Mouse (Mus musculus): ENCODE measurements around the gene Tmem233. TPM values are rescaled to one million over a fixed set of nuclear protein-coding genes. Genes with fewer than 3 reads are reported as not detected.
A peak's percentile ranks its signal among the peaks of the same experiment; 100 is the strongest.

The Tmem233 gene
- polyA plus RNA-seq (2014; fragmentation: Nextera tagmentation; extraction: Ambion mirVana), result not detected in 2 replicates

DNA sequence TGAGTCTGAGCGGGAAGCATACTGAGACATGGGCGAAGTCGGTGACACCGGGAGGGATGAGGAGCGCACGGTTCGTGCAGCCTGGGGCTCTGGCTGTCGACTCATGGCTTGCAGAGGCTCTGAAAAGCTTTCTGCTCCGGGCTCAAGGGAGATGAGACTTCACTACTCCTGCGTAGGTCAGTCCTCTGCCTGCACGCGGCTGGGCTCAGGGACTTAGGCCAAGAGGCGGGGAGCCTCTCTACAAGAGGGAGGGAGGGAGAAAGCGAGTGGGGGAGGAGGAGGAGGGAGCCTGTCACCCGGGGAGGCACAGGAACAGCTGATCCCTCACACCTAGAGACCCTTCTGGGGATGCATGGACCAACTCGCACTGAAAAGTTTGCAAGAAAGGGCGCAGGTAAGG lies at the start of gene Tmem233:
Tmem233 (minus strand) TSS at position 164 of the 400 bp plus-strand sequence.
- no peaks in the 10 kb centered on the region for H3K9me3 ChIP-seq (ENCODE audit: control insufficient read depth, low read length)
- ATAC-seq (ENCODE audit: low FRiP score), result no peak
- H3K4me3 ChIP-seq (ENCODE audit: low read depth, low read length), result no peak within 1 kb of the TSS
- no peak within 1 kb of the TSS for H3K9ac ChIP-seq (ENCODE audit: low read depth, low read length)
- DNase-seq (ENCODE audit: low spot score), result no peak
- 14% methylated on average over 17 of the region's 17 CpGs for WGBS
- no peaks in the 10 kb centered on the region for H3K36me3 ChIP-seq (ENCODE audit: control insufficient read depth, insufficient read depth, low read length)
- H3K27me3 ChIP-seq (ENCODE audit: control insufficient read depth, insufficient read depth, low read length), result peaks cover 11% of the 10 kb centered on the region
- no peak within 1 kb of the TSS for H3K4me2 ChIP-seq (replicated peaks; ENCODE audit: low read depth, low read length)
- no peaks in the 10 kb centered on the region for H3K4me1 ChIP-seq (replicated peaks; ENCODE audit: control insufficient read depth, insufficient read depth, low read length)
- H3K27ac ChIP-seq (ENCODE audit: low read depth, low read length), result no peak within 1 kb of the TSS

GRCm38 (mm10) chr5:116123344-116123743 lies 40.3 kb upstream of the Tmem233 start:
- H3K36me3 ChIP-seq (ENCODE audit: control insufficient read depth, insufficient read depth, low read length), result no peaks in the 10 kb centered on the region
- WGBS, result 12% methylated on average over 11 of the region's 11 CpGs
- no peak overlapping the region for H3K27ac ChIP-seq (ENCODE audit: low read depth, low read length)
- peak; percentile 91 for DNase-seq (ENCODE audit: low spot score)
- H3K4me2 ChIP-seq (replicated peaks; ENCODE audit: low read depth, low read length), result no peak overlapping the region
- no peak overlapping the region for H3K4me3 ChIP-seq (ENCODE audit: low read depth, low read length)
- no peaks in the 10 kb centered on the region for H3K4me1 ChIP-seq (replicated peaks; ENCODE audit: control insufficient read depth, insufficient read depth, low read length)
- H3K27me3 ChIP-seq (ENCODE audit: control insufficient read depth, insufficient read depth, low read length), result no peaks in the 10 kb centered on the region
- ATAC-seq (ENCODE audit: low FRiP score), result no peak
- no peaks in the 10 kb centered on the region for H3K9me3 ChIP-seq (ENCODE audit: control insufficient read depth, low read length)
- no peak overlapping the region for H3K9ac ChIP-seq (ENCODE audit: low read depth, low read length)

- no peak overlapping the region for H3K9ac ChIP-seq (ENCODE audit: low read depth, low read length)
- H3K9me3 ChIP-seq (ENCODE audit: control insufficient read depth, low read length), result no peaks in the 10 kb centered on the region
- H3K4me2 ChIP-seq (replicated peaks; ENCODE audit: low read depth, low read length), result no peak overlapping the region
- no peak overlapping the region for H3K27ac ChIP-seq (ENCODE audit: low read depth, low read length)
- 47% methylated on average over 9 of the region's 9 CpGs for WGBS
- H3K4me3 ChIP-seq (ENCODE audit: low read depth, low read length), result no peak overlapping the region
- no peaks in the 10 kb centered on the region for H3K4me1 ChIP-seq (replicated peaks; ENCODE audit: control insufficient read depth, insufficient read depth, low read length)
- H3K27me3 ChIP-seq (ENCODE audit: control insufficient read depth, insufficient read depth, low read length), result no peaks in the 10 kb centered on the region
- peak; percentile 73 for DNase-seq (ENCODE audit: low spot score)
- H3K36me3 ChIP-seq (ENCODE audit: control insufficient read depth, insufficient read depth, low read length), result no peaks in the 10 kb centered on the region
- ATAC-seq (ENCODE audit: low FRiP score), result no peak
Observed at GRCm38 (mm10) chr5:116116567-116116966, 33.5 kb upstream of the Tmem233 start.

DNA sequence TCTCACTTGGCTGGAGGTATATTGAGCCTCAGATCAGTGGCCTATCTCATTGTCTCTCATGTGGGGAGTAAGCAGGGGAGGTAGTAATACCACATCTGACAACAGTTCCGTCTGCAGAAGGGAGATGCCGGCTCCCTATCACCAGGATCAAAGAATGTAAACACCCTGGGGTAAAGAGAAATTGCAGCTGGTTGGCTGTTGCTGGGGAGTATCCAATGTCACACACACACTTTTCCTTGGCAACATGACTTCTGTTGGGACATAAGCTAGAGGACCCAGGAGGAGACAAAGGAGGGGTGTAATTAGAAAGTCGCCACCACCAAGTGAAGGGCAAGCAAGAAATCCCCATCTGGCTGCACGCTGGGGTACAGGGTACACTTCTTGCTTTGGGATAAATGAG lies 33.1 kb upstream of the Tmem233 start:
- Histone ChIP-seq H3K4me2 (replicated peaks; ENCODE audit: low read depth, low read length) (no peak overlapping the region), H3K9me3 (ENCODE audit: control insufficient read depth, low read length) (no peaks in the 10 kb centered on the region), H3K9ac (ENCODE audit: low read depth, low read length) (no peak overlapping the region), H3K27ac (ENCODE audit: low read depth, low read length) (no peak overlapping the region), H3K27me3 (ENCODE audit: control insufficient read depth, insufficient read depth, low read length) (no peaks in the 10 kb centered on the region), H3K36me3 (ENCODE audit: control insufficient read depth, insufficient read depth, low read length) (no peaks in the 10 kb centered on the region), H3K4me3 (ENCODE audit: low read depth, low read length) (no peak overlapping the region), H3K4me1 (replicated peaks; ENCODE audit: control insufficient read depth, insufficient read depth, low read length) (no peaks in the 10 kb centered on the region)
- DNase-seq (ENCODE audit: low spot score), result no peak
- 66% methylated on average over 4 of the region's 4 CpGs for WGBS
- no peak for ATAC-seq (ENCODE audit: low FRiP score)

GRCm38 (mm10) chr5:116115071-116115834 lies 32.2 kb upstream of the Tmem233 start:
- Histone ChIP-seq H3K27ac (ENCODE audit: low read depth, low read length) (no peak overlapping the region), H3K27me3 (ENCODE audit: control insufficient read depth, insufficient read depth, low read length) (no peaks in the 10 kb centered on the region), H3K9me3 (ENCODE audit: control insufficient read depth, low read length) (no peaks in the 10 kb centered on the region), H3K4me3 (ENCODE audit: low read depth, low read length) (no peak overlapping the region), H3K4me1 (replicated peaks; ENCODE audit: control insufficient read depth, insufficient read depth, low read length) (no peaks in the 10 kb centered on the region), H3K36me3 (ENCODE audit: control insufficient read depth, insufficient read depth, low read length) (no peaks in the 10 kb centered on the region), H3K4me2 (replicated peaks; ENCODE audit: low read depth, low read length) (no peak overlapping the region), H3K9ac (ENCODE audit: low read depth, low read length) (no peak overlapping the region)
- ATAC-seq (ENCODE audit: low FRiP score) (no peak), DNase-seq (ENCODE audit: low spot score) (no peak)
- WGBS, result 86% methylated on average over 14 of the region's 14 CpGs

DNA sequence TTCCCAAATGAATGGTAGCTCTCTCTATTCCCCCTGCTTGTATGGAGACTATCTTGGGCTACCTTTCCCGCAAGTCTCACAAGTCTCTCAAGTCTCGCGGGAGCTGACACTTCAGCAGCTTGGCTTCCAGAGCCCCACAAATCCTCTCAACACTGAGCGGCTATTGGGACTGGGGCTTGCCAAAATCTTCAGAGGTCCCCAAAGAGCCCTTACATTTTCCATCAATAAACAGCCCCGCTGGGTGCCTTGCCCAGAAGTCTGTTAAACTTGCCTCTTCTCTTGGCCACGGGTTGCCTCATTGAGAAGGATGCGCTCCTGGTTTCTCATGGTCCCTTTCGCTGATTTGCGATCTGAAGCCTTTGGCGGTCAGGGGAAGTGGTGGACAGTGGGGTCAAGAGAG lies 25.6 kb upstream of the Tmem233 start:
- DNase-seq (ENCODE audit: low spot score) (no peak), ATAC-seq (ENCODE audit: low FRiP score) (no peak)
- Histone ChIP-seq H3K4me2 (replicated peaks; ENCODE audit: low read depth, low read length) (no peak overlapping the region), H3K27me3 (ENCODE audit: control insufficient read depth, insufficient read depth, low read length) (no peaks in the 10 kb centered on the region), H3K4me3 (ENCODE audit: low read depth, low read length) (no peak overlapping the region), H3K9me3 (ENCODE audit: control insufficient read depth, low read length) (no peaks in the 10 kb centered on the region), H3K27ac (ENCODE audit: low read depth, low read length) (no peak overlapping the region), H3K4me1 (replicated peaks; ENCODE audit: control insufficient read depth, insufficient read depth, low read length) (no peaks in the 10 kb centered on the region), H3K9ac (ENCODE audit: low read depth, low read length) (no peak overlapping the region), H3K36me3 (ENCODE audit: control insufficient read depth, insufficient read depth, low read length) (no peaks in the 10 kb centered on the region)
- WGBS, result 94% methylated on average over 10 of the region's 10 CpGs

- Histone ChIP-seq H3K4me1 (replicated peaks; ENCODE audit: control insufficient read depth, insufficient read depth, low read length) (no peaks in the 10 kb centered on the region), H3K9me3 (ENCODE audit: control insufficient read depth, low read length) (no peaks in the 10 kb centered on the region), H3K9ac (ENCODE audit: low read depth, low read length) (no peak overlapping the region), H3K4me3 (ENCODE audit: low read depth, low read length) (no peak overlapping the region), H3K27ac (ENCODE audit: low read depth, low read length) (no peak overlapping the region), H3K27me3 (ENCODE audit: control insufficient read depth, insufficient read depth, low read length) (peaks cover 11% of the 10 kb centered on the region), H3K36me3 (ENCODE audit: control insufficient read depth, insufficient read depth, low read length) (no peaks in the 10 kb centered on the region), H3K4me2 (replicated peaks; ENCODE audit: low read depth, low read length) (no peak overlapping the region)
- WGBS, result 88% methylated on average over 6 of the region's 6 CpGs
- no peak for ATAC-seq (ENCODE audit: low FRiP score)
- no peak for DNase-seq (ENCODE audit: low spot score)
Observed at GRCm38 (mm10) chr5:116084231-116084630, 1.2 kb upstream of the Tmem233 start.

DNA sequence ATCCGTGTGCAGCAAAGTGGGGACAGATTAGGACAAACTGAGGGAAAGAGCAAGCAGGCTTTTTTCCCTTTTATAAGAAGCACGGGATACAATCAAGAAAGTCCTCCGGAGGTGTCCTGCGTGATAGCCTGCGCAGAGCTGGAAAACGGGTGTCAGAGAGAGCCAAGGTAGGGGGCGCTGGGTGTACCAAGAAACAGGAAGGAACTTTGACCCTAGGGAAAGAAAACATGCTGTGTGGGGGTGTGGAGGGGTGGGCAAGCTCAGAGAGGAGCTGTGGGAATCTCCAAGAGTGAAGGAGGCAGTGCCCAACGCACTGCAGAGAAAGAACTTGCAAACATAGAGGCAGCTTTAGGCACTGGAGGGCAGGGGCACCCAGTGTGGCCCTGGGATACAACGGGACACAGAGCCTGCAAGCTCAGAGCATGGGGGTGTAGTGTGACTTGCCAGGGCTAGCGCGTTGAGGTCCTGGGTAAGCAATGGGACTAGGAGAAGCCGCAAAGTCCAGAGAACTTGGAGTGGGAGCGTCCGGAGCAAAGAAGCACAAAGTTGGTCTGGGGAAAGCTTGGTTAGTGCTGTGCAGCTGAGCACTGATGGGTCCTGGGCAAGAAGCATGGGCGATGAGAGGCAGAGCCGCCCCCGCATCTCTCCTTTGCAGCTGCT lies 673 bp downstream of the Tmem233 start:
- WGBS, result 49% methylated on average over 17 of the region's 17 CpGs

DNA sequence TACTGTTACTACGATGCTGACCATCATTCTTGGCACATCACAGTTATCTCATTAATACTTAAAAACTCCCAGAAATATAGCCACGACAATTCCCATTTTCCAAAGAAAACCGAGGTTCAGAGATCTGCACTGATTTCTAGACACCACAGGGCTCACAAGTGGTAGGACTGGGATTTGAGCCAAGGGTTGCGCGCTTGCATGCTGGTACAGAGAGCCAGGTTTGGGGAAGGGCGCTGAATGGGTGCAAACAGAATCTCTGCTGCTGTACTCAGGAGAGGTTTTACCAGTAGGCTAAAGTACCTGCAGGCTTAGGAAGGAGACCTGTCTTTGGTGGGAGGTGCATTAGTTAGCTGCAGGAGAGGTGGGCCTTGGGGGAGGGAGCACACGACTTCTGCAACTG lies 1.4 kb downstream of the Tmem233 start:
- no peaks in the 10 kb centered on the region for H3K9me3 ChIP-seq (ENCODE audit: control insufficient read depth, low read length)
- no peak overlapping the region for H3K27ac ChIP-seq (ENCODE audit: low read depth, low read length)
- H3K4me1 ChIP-seq (replicated peaks; ENCODE audit: control insufficient read depth, insufficient read depth, low read length), result no peaks in the 10 kb centered on the region
- 82% methylated on average over 7 of the region's 7 CpGs for WGBS
- no peaks in the 10 kb centered on the region for H3K36me3 ChIP-seq (ENCODE audit: control insufficient read depth, insufficient read depth, low read length)
- H3K27me3 ChIP-seq (ENCODE audit: control insufficient read depth, insufficient read depth, low read length), result peaks cover 11% of the 10 kb centered on the region
- ATAC-seq (ENCODE audit: low FRiP score), result no peak
- H3K4me2 ChIP-seq (replicated peaks; ENCODE audit: low read depth, low read length), result no peak overlapping the region
- H3K4me3 ChIP-seq (ENCODE audit: low read depth, low read length), result no peak overlapping the region
- no peak for DNase-seq (ENCODE audit: low spot score)
- no peak overlapping the region for H3K9ac ChIP-seq (ENCODE audit: low read depth, low read length)

More for the DNA sequence above, 673 bp downstream of the Tmem233 start:
- H3K4me3 ChIP-seq (ENCODE audit: low read depth, low read length), result no peak overlapping the region
- H3K9me3 ChIP-seq (ENCODE audit: control insufficient read depth, low read length), result no peaks in the 10 kb centered on the region
- ATAC-seq (ENCODE audit: low FRiP score) (no peak), DNase-seq (ENCODE audit: low spot score) (no peak)
- no peaks in the 10 kb centered on the region for H3K36me3 ChIP-seq (ENCODE audit: control insufficient read depth, insufficient read depth, low read length)
- H3K27me3 ChIP-seq (ENCODE audit: control insufficient read depth, insufficient read depth, low read length), result peaks cover 11% of the 10 kb centered on the region
- H3K4me1 ChIP-seq (replicated peaks; ENCODE audit: control insufficient read depth, insufficient read depth, low read length), result no peaks in the 10 kb centered on the region
- H3K27ac ChIP-seq (ENCODE audit: low read depth, low read length), result no peak overlapping the region
- no peak overlapping the region for H3K9ac ChIP-seq (ENCODE audit: low read depth, low read length)
- no peak overlapping the region for H3K4me2 ChIP-seq (replicated peaks; ENCODE audit: low read depth, low read length)

Data from hindbrain, embryonic 11.5 days (tissue).